ENCODE assay signal across 29 mouse cellular contexts in the genomic region with DNA sequence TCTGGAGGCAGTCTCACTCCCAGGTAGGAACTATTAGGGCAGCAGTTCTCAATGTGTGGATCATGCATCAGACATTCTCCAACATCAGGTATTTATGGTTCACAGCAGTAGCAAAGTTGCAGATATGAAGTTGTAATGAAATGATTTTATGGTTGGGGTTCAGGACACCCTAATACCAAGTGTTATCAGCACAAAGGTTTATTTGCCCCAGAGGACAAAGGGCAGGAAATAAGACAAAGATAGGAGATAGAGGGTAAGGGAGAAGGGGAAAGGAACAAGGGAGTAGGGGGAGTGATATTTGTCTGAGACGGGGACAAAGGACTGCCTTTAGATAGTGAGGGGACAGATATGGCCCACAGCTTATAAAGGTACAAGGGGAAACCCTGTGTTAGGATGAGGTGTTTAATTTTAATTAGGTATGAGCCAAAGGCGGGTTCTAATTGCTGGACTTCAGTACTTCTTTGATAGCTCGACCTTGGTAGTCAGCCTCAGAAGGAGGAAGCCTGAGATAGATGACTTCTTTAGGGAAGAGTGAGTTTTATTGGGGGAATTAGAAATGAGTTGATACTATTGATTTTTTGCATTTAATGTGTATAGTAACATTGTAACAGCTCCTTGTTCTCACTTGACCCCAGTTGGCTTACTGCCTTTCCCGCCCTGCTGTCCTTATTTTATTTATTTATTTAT. TPM values are rescaled to one million over a fixed set of nuclear protein-coding genes. Genes with fewer than 3 reads are reported as not detected.
"Had no signal": no experiment of that assay in that cellular context is flagged by ENCODE, and none has a peak within 500 bp of the region (broad histone marks: within the 10 kb centered on the region; RNA-seq: fewer than 3 reads in every experiment).

No protein-coding gene starts in this region.

- DNase-seq: cerebellum, adult 18-20 months; cerebellum, adult 2 months; cerebellum, adult 8-10 months; cerebellum, postnatal 10 days; cerebellum, postnatal 14 days; cerebellum, postnatal 25 days; cerebellum, postnatal 36 days; embryo, embryonic 11 days; forebrain, postnatal 0 days; gastrocnemius, adult 2 months; gastrocnemius, postnatal 10 days; gastrocnemius, postnatal 14 days; gastrocnemius, postnatal 25 days; gastrocnemius, postnatal 36 days; heart, adult 11 months had no signal

- H3K27me3 ChIP-seq: embryonic facial prominence, embryonic 12.5 days; embryonic facial prominence, embryonic 13.5 days; embryonic facial prominence, embryonic 15.5 days; forebrain, embryonic 12.5 days; forebrain, embryonic 13.5 days; forebrain, embryonic 15.5 days had no signal

- H3K9me3 ChIP-seq: embryonic facial prominence, embryonic 10.5 days; embryonic facial prominence, embryonic 12.5 days; embryonic facial prominence, embryonic 13.5 days; embryonic facial prominence, embryonic 15.5 days; forebrain, embryonic 10.5 days; forebrain, embryonic 12.5 days; forebrain, embryonic 13.5 days; forebrain, embryonic 15.5 days had no signal

- H3K4me1 ChIP-seq: embryonic facial prominence, embryonic 10.5 days; embryonic facial prominence, embryonic 12.5 days; embryonic facial prominence, embryonic 13.5 days; embryonic facial prominence, embryonic 15.5 days; forebrain, embryonic 10.5 days; forebrain, embryonic 12.5 days; forebrain, embryonic 13.5 days; forebrain, embryonic 15.5 days had no signal

- H3K4me2 ChIP-seq: embryonic facial prominence, embryonic 12.5 days; embryonic facial prominence, embryonic 13.5 days; embryonic facial prominence, embryonic 15.5 days; forebrain, embryonic 12.5 days; forebrain, embryonic 13.5 days; forebrain, embryonic 15.5 days had no signal

- H3K4me3 ChIP-seq: embryonic facial prominence, embryonic 10.5 days; embryonic facial prominence, embryonic 12.5 days; embryonic facial prominence, embryonic 13.5 days; embryonic facial prominence, embryonic 15.5 days; erythroblast, embryonic 14.5 days; forebrain, embryonic 10.5 days; forebrain, embryonic 12.5 days; forebrain, embryonic 13.5 days; forebrain, embryonic 15.5 days; gastrocnemius, adult 2 months had no signal

- ATAC-seq: forebrain, embryonic 13.5 days; forebrain, embryonic 14.5 days; forebrain, embryonic 15.5 days; forebrain, embryonic 16.5 days; forebrain, postnatal 0 days had no signal

- H3K27ac ChIP-seq: embryonic facial prominence, embryonic 10.5 days; embryonic facial prominence, embryonic 12.5 days; embryonic facial prominence, embryonic 13.5 days; embryonic facial prominence, embryonic 15.5 days; forebrain, embryonic 10.5 days; forebrain, embryonic 12.5 days; forebrain, embryonic 13.5 days; forebrain, embryonic 15.5 days; gastrocnemius, adult 2 months had no signal

- H3K9ac ChIP-seq: embryonic facial prominence, embryonic 12.5 days; embryonic facial prominence, embryonic 13.5 days; embryonic facial prominence, embryonic 15.5 days; forebrain, embryonic 12.5 days; forebrain, embryonic 13.5 days; forebrain, embryonic 15.5 days; forebrain, postnatal 0 days had no signal

- H3K36me3 ChIP-seq: forebrain, embryonic 15.5 days had no signal

RNA-seq across cellular contexts. Expression of a gene that starts 50.3 kb away (rescaled TPM):
- total RNA-seq: gastrocnemius, adult 8-10 months had no signal
- polyA plus RNA-seq: embryonic facial prominence, embryonic 10.5 days; embryonic facial prominence, embryonic 13.5 days; embryonic facial prominence, embryonic 15.5 days; forebrain, embryonic 11.5 days; forebrain, embryonic 16.5 days; gonadal fat pad, adult 2 months had no signal
